Mouse (Mus musculus) limb, embryonic 12.5 days (tissue): ENCODE measurements at regions not wholly inside any gene's neighbourhood (a gene's known extent, or its start where the extent isn't known, plus 50 kb on each side); places are given as distances from the start of the nearest gene placed in this dataset.

Source experiments
- ATAC-seq: fragments of 200-750 bp; cut with Nextera tagmentation; 2 replicates; pipeline ENCODE4 v1.8.0; 2017; ENCODE audit warnings: low read depth, moderate TSS enrichment; ENCODE audit not compliant: insufficient number of reproducible peaks, insufficient read depth, low FRiP score, low TSS enrichment
- H3K27ac ChIP-seq: fragments of 300-500 bp; sonication (generic); 2 replicates; pipeline ENCODE4 v1.5.1; 2016; ENCODE audit warnings: mild to moderate bottlenecking, moderate library complexity
- H3K27me3 ChIP-seq: fragments of 300-500 bp; sonication (generic); 2 replicates; pipeline ENCODE4 v1.6.1; 2016; ENCODE audit warnings: mild to moderate bottlenecking, moderate library complexity
- H3K36me3 ChIP-seq: fragments of 300-500 bp; sonication (generic); 2 replicates; pipeline ENCODE4 v1.6.1; 2016; ENCODE audit warnings: mild to moderate bottlenecking, moderate library complexity
- H3K4me1 ChIP-seq: fragments of 300-500 bp; sonication (generic); replicated peaks from 2 replicates; pipeline ENCODE4 v1.6.1; 2016
- H3K4me2 ChIP-seq: fragments of 300-500 bp; sonication (generic); 2 replicates; pipeline ENCODE4 v1.6.1; 2016; ENCODE audit warnings: mild to moderate bottlenecking, moderate library complexity
- H3K4me3 ChIP-seq: fragments of 300-500 bp; sonication (generic); replicated peaks from 2 replicates; pipeline ENCODE4 v1.5.1; 2016; ENCODE audit warnings: mild to moderate bottlenecking
- H3K9ac ChIP-seq: fragments of 300-500 bp; sonication (generic); replicated peaks from 2 replicates; pipeline ENCODE4 v1.6.1; 2016; ENCODE audit warnings: mild to moderate bottlenecking, moderate library complexity
- H3K9me3 ChIP-seq: fragments of 300-500 bp; sonication (generic); 2 replicates; pipeline ENCODE4 v1.6.1; 2016; ENCODE audit warnings: mild to moderate bottlenecking, moderate library complexity
- WGBS: fragments of 180-500 bp; shearing (Covaris S2); methylation state at CpG from one replicate; pipeline ENCODE4 v1.1.7; 2016; 5-methylcytosine and 5-hydroxymethylcytosine counted together

DNA sequence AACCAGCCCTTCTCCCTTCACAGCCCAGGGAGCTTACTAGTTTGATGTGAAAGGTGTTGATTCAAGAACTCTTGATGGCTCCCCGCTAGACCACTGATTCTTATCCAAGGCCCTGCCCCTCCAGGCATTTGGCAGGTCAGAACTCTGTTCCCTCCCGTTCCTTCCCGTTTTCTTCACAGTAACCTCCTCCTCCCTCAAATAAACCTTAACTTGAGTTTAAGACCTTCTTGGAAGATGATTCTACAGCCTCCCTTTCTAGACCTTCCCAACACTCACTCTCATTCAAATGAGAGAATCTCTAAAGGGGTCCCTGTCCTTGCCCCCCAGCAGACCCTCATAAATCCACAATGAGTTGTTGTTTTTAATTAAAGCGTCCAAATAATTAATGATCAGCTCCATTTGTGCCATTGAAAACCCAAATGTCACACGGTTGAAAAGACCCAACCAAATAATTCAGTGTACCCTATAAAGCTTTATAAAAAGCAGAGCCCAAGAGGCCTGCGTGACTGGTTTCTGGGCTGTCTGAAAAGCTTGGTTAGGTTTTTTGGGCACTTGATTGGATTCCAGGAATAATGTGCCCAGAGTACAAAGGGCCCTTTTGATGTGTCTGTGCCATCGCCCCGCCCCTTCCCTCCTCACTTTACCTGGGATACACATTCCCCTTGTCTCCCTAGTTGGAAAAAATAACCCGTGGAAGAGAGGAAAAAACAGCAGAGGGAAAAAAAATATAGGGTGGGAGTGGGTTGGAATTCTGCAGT lies 532.7 kb downstream of the Tns1 start:
- Histone ChIP-seq H3K4me1 (no peaks in the 10 kb centered on the region), H3K9me3 (no peaks in the 10 kb centered on the region), H3K4me2 (no peak overlapping the region), H3K27me3 (no peaks in the 10 kb centered on the region), H3K27ac (no peak overlapping the region), H3K9ac (no peak overlapping the region), H3K36me3 (no peaks in the 10 kb centered on the region), H3K4me3 (no peak overlapping the region)
- ATAC-seq: no peak
- 56% methylated on average over 9 of the region's 9 CpGs for WGBS

DNA sequence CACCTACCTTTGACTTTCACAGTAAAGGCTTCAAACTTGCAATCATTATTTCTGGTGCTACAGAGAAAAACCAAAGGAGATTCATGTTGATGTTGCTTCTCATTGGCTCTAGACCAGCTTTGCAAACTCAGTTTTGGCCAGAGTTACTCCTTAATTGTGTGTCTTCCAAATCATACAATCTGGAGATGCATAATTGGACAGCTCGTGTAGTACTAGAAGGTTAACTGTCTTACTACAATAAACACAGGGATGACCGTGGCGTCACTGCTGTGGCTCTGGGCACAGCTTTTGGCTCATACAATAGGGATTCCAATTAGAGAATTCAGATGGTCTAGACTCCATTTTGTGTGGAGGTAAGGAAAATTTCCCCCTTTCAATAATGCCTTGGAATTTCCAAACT lies 544.6 kb downstream of the Tns1 start:
- no peaks in the 10 kb centered on the region for H3K36me3 ChIP-seq
- WGBS: 84% methylated on average over 3 of the region's 3 CpGs
- H3K4me3 ChIP-seq: no peak overlapping the region
- no peaks in the 10 kb centered on the region for H3K9me3 ChIP-seq
- ATAC-seq: no peak
- peaks cover 7% of the 10 kb centered on the region; the same call in 1 of the 2 replicates for H3K4me1 ChIP-seq
- H3K27ac ChIP-seq: no peak overlapping the region
- no peak overlapping the region for H3K4me2 ChIP-seq
- no peak overlapping the region for H3K9ac ChIP-seq
- H3K27me3 ChIP-seq: no peaks in the 10 kb centered on the region

DNA sequence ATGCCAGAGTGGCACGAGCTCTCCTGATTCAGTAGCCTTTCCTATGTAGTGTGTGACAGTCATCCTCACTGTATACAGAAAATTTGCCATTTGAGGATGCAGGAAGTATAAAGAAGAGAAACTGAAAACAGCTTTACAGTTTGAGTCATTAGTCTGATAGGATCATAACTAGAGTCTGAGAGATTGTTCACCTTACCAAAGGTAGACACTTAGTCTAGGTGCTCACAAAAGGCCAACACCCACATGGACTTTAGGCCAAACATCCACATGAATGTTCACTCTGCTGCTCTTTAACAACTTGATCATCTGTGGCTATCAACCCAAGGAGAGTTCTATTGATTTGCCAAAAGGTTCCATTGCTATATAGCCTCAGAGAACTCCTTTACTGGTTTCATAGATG lies 547.2 kb downstream of the Tns1 start:
- H3K4me2 ChIP-seq: no peak overlapping the region
- 90% methylated on average over 1 of the region's 1 CpGs for WGBS
- H3K27me3 ChIP-seq: no peaks in the 10 kb centered on the region
- no peaks in the 10 kb centered on the region for H3K9me3 ChIP-seq
- no peak for ATAC-seq
- no peak overlapping the region for H3K27ac ChIP-seq
- peaks cover 7% of the 10 kb centered on the region; the same call in 1 of the 2 replicates for H3K4me1 ChIP-seq
- no peak overlapping the region for H3K9ac ChIP-seq
- H3K4me3 ChIP-seq: no peak overlapping the region
- H3K36me3 ChIP-seq: no peaks in the 10 kb centered on the region

DNA sequence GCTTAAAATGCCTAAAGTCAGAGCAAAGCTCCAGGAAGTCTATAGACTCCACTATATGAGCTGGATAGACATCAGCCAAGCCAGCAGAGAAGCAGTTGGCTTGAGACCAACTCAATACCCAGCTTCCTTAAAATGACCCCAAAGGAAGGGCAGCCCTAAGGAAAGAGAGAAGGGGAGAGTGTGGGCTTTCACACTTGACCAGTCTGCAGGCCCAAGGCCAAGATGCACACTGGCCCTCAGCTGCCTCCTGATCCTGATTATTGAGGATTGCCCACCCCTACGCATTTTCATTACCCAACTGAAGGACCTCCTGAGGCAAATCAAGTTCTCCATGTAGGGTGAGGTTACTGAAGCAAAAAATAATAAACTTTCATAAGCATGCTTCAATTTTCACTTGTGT lies 548.6 kb downstream of the Tns1 start:
- ATAC-seq: no peak

DNA sequence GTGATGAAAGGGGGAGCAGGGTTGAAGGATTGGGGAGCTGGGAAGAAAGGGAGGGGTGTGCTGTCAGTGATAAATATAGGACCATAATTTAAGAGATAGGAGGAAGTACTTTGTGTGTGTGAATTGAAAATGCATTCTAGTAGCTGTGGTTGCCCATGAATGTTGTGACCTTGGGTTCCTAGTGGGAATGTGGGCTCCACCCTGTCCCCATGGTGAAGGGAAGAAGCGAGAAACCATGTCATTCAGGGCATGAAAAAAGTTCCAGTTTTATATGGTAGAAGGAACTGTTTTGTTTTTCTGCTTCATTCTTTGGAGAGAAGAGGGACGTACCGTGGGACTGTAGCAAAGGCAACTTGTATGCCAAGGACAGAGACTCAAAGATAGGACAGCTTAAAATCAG lies 553.3 kb downstream of the Tns1 start:
- H3K27ac ChIP-seq: no peak overlapping the region
- no peaks in the 10 kb centered on the region for H3K9me3 ChIP-seq
- no peaks in the 10 kb centered on the region for H3K27me3 ChIP-seq
- H3K4me3 ChIP-seq: no peak overlapping the region
- no peaks in the 10 kb centered on the region for H3K36me3 ChIP-seq
- peaks cover 6% of the 10 kb centered on the region; the same call in 1 of the 2 replicates for H3K4me1 ChIP-seq
- no peak overlapping the region for H3K9ac ChIP-seq
- no peak for ATAC-seq
- no peak overlapping the region for H3K4me2 ChIP-seq
- 93% methylated on average over 3 of the region's 3 CpGs for WGBS

More for the DNA sequence above, 548.6 kb downstream of the Tns1 start:
- Histone ChIP-seq H3K4me2 (no peak overlapping the region), H3K27me3 (no peaks in the 10 kb centered on the region), H3K36me3 (no peaks in the 10 kb centered on the region), H3K4me3 (no peak overlapping the region), H3K9ac (no peak overlapping the region), H3K4me1 (peaks cover 7% of the 10 kb centered on the region; the same call in 1 of the 2 replicates), H3K27ac (no peak overlapping the region), H3K9me3 (no peaks in the 10 kb centered on the region)
- WGBS: 48% methylated on average over 1 of the region's 1 CpGs

DNA sequence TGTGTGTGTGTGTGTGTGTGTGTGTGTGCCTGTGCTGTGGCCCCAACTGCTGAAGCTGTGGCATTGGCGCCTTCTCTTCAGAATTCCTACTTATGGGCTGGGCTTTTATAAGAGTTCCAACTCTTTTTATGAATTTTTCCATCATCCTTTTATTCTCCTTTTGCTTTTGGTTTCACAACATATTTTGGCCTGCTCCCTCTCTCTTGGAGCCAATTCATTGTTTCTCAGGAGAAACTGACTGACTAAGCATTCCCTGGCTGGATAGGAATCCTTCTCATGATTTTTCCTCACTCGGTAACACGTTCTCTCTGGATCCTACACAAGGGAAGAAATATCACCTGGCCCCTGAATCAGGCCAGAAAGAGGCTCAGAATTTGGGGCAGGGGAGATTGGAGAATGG lies 551.1 kb upstream of the Tnp1 start:
- no peak overlapping the region for H3K27ac ChIP-seq
- H3K27me3 ChIP-seq: no peaks in the 10 kb centered on the region
- no peaks in the 10 kb centered on the region for H3K36me3 ChIP-seq
- no peaks in the 10 kb centered on the region for H3K4me1 ChIP-seq
- no peak overlapping the region for H3K4me3 ChIP-seq
- no peak overlapping the region for H3K9ac ChIP-seq
- ATAC-seq: no peak
- H3K9me3 ChIP-seq: peaks cover 7% of the 10 kb centered on the region; the same call in 1 of the 2 replicates
- 91% methylated on average over 3 of the region's 3 CpGs for WGBS
- no peak overlapping the region for H3K4me2 ChIP-seq

DNA sequence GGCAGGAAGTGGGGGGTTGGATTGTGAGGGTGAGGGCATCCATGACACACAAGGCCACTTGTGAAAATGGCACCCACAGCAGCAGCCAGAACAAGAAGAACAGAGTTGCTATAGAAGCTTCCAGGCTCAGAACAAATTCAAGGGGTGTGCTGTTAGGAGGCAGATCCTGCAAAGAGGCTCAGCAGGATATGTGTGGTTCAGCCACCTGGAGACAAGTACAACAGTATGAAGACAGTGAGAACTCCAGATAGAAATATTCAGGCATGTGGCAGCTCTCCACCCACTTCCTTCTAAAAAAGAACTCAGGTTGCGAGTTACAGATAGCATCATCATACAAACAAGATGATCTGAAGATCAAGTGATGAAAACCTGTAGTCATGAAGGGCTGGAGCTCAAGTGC lies 544.9 kb upstream of the Tnp1 start:
- no peak for ATAC-seq
- 94% methylated on average over 1 of the region's 1 CpGs for WGBS
- H3K4me3 ChIP-seq: no peak overlapping the region
- no peaks in the 10 kb centered on the region for H3K36me3 ChIP-seq
- H3K4me2 ChIP-seq: no peak overlapping the region
- no peak overlapping the region for H3K27ac ChIP-seq
- H3K9ac ChIP-seq: no peak overlapping the region
- H3K4me1 ChIP-seq: no peaks in the 10 kb centered on the region
- H3K9me3 ChIP-seq: peaks cover 7% of the 10 kb centered on the region; the same call in 1 of the 2 replicates
- no peaks in the 10 kb centered on the region for H3K27me3 ChIP-seq

DNA sequence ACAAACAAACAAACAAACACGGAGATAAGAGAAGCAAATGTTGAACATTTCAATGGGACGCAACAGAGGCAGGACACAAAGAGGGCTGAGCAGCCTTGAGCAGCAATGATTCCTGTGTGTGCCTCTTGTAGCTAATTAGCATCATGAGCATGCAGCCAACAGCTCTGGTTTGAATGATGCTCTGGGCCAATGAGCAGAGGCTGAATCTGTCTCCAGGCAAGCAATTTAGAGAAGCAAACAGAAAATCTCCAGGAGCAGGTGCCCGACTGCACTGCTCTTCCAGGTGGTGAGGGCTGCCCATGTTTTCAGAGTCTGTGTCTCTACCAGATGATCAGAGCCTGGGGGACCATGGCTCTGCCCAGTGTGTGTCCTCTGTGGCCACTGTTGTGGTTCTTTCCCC lies 532.2 kb upstream of the Tnp1 start:
- no peak overlapping the region for H3K27ac ChIP-seq
- H3K27me3 ChIP-seq: no peaks in the 10 kb centered on the region
- no peaks in the 10 kb centered on the region for H3K36me3 ChIP-seq
- H3K4me2 ChIP-seq: no peak overlapping the region
- H3K4me1 ChIP-seq: no peaks in the 10 kb centered on the region
- no peaks in the 10 kb centered on the region for H3K9me3 ChIP-seq
- no peak overlapping the region for H3K9ac ChIP-seq
- no peak for ATAC-seq
- H3K4me3 ChIP-seq: no peak overlapping the region
- WGBS: 70% methylated on average over 3 of the region's 3 CpGs

DNA sequence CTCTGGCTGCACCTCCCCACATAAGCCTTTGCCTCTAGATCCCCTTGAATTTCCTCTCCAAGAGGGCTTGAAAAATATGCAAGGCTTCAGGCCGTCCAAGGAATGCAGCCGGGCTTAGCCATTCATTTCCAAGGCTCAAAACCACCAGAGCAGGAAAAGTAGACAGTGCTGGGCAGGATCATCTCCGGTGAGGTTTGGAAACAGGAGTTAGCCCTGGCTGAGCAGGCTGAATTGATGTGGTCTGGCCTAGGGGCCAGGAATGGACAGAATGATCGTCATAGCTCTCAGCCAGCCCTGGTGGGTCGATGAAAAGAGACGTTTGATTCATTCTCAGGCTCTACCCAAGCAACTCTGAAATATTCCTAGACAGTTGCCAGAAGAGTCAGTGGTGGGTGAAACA lies 529.7 kb upstream of the Tnp1 start:
- WGBS: 73% methylated on average over 6 of the region's 6 CpGs
- Histone ChIP-seq H3K4me2 (no peak overlapping the region), H3K36me3 (no peaks in the 10 kb centered on the region), H3K4me1 (peaks cover 12% of the 10 kb centered on the region), H3K27me3 (no peaks in the 10 kb centered on the region), H3K9me3 (no peaks in the 10 kb centered on the region), H3K4me3 (no peak overlapping the region), H3K9ac (no peak overlapping the region), H3K27ac (no peak overlapping the region)
- ATAC-seq: no peak

DNA sequence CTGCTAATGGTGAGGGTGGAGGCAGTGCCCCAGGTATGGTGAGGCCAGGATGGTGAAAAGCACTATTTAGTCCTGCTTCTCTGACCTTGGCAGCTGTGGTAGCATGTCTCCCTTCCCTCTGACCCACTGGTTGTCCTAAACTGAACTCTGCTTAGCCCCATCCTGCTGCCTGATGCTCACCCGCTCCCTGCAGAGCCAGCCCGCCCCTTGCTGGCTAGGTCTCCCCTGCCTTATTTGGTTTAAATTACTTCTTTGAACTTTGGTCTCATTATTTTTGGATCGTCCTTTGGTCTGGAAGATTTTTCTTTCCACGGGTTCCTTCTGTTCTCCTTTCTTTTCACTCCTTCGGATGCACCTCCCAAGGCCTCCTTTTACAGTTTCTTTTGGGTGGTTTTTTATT lies 525.7 kb upstream of the Tnp1 start:
- H3K27me3 ChIP-seq: no peaks in the 10 kb centered on the region
- no peak for ATAC-seq
- no peak overlapping the region for H3K27ac ChIP-seq
- H3K9me3 ChIP-seq: no peaks in the 10 kb centered on the region
- H3K4me1 ChIP-seq: peaks cover 22% of the 10 kb centered on the region
- no peak overlapping the region for H3K4me3 ChIP-seq
- H3K4me2 ChIP-seq: no peak overlapping the region
- no peak overlapping the region for H3K9ac ChIP-seq
- H3K36me3 ChIP-seq: no peaks in the 10 kb centered on the region
- WGBS: 24% methylated on average over 5 of the region's 5 CpGs

DNA sequence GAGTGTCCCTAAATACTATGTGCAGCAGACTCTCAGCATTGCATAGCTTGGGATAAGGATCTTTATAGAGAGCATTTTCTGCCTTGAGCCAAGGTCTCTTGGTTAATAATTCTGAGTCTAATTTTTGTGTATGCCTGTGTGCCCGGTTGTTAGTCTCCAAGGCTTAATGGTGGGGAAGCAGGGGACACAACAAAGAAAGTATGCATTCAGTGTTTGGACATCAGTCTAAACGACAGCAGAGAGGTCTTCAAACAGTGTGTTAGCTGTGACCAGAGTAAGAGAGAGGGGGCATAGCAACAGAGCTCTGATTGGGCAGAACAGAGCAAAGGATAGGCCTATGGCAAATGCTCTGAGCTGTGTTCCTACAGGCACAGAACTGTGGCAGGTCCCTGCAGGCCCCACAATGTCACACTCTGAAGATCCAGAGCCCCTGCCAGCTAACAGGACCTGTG lies 522.7 kb upstream of the Tnp1 start:
- peak overlapping the region; percentile 57 for H3K27ac ChIP-seq
- no peak overlapping the region for H3K4me3 ChIP-seq
- WGBS: 41% methylated on average over 2 of the region's 2 CpGs
- no peak overlapping the region for H3K9ac ChIP-seq
- no peaks in the 10 kb centered on the region for H3K27me3 ChIP-seq
- no peak overlapping the region for H3K4me2 ChIP-seq
- H3K4me1 ChIP-seq: peaks cover 22% of the 10 kb centered on the region
- H3K36me3 ChIP-seq: no peaks in the 10 kb centered on the region
- peak; percentile 81; the same call in 1 of the 2 replicates for ATAC-seq
- H3K9me3 ChIP-seq: no peaks in the 10 kb centered on the region

DNA sequence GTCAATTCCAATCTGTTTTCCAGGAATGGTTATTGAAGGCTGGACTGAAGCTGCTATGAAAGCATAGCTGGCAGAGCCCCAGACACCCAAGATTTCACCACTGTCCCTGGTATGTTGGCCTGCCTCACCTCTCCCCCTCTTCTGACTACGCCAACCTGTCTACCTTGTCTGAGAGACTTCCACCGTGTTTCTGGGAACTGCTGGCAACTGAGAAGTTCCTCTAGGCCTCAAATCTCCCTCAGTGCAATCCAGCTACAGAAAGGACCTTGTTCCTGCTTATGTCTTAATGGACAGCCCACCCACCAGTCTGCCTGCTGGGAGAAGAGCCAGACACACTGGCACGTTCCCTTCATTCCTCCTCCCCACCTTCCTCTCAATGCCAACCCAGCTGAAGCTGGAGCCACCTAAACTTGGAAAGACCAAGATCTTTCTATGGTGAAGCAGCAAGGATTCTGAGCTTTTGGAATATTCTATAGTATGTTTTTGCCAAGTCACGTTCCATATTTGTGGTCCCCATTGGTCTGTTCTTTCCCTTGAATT lies 520.1 kb upstream of the Tnp1 start:
- Histone ChIP-seq H3K9me3 (no peaks in the 10 kb centered on the region), H3K4me2 (no peak overlapping the region), H3K9ac (no peak overlapping the region), H3K27me3 (no peaks in the 10 kb centered on the region), H3K4me3 (no peak overlapping the region), H3K4me1 (peaks cover 12% of the 10 kb centered on the region), H3K36me3 (no peaks in the 10 kb centered on the region), H3K27ac (no peak overlapping the region)
- 94% methylated on average over 4 of the region's 4 CpGs for WGBS
- ATAC-seq: no peak
